Mouse (Mus musculus): Measurements from ENCODE around the gene Olfr169.
"Not testable (repeated sequence)": the region's sequence is repeated elsewhere in the genome, so short reads cannot be mapped to it uniquely, and the experiment has no call there.

- not testable (repeated sequence) for TF ChIP-seq EP300 (IDR thresholded peaks at IDR 0.05; ENCODE audit: insufficient read depth, low read depth, low read length); CTCF (IDR thresholded peaks at IDR 0.05); POLR2A (IDR thresholded peaks at IDR 0.05; ENCODE audit: insufficient read depth, low read depth, low read length)
Observed at GRCm38 (mm10) chr16:19611782-19612181, 40.2 kb upstream of the Olfr169 start, which contains the start of gene Olfr170.

Data from heart, adult 2 months (tissue).